Mouse (Mus musculus): ENCODE data around the gene Hspb8. TPM values are rescaled to one million over a fixed set of nuclear protein-coding genes. Genes with fewer than 3 reads are reported as not detected.
"Not testable (repeated sequence)": the region's sequence is repeated elsewhere in the genome, so short reads cannot be mapped to it uniquely, and the experiment has no call there.

Gene Hspb8
- polyA plus RNA-seq, 1 experiment from 2014 or later, result 5.0 TPM

GRCm38 (mm10) chr5:116434976-116435850 is 12.5 kb upstream of the Hspb8 start:
- no peak for TF ChIP-seq CTCF (IDR thresholded peaks at IDR 0.05; ENCODE audit: low read depth)
- ATAC-seq (replicated peaks; ENCODE audit: low FRiP score, low read depth), result no peak
- H3K36me3 ChIP-seq (ENCODE audit: insufficient read depth, low read length), result no peaks in the 10 kb centered on the region
- no peak overlapping the region for H3K9ac ChIP-seq (ENCODE audit: low read depth, low read length)
- no peaks in the 10 kb centered on the region for H3K27me3 ChIP-seq (ENCODE audit: insufficient read depth, low read length)
- no peak overlapping the region for H3K27ac ChIP-seq
- no peak overlapping the region for H3K4me2 ChIP-seq (ENCODE audit: low read length)
- no peaks in the 10 kb centered on the region for H3K4me1 ChIP-seq (replicated peaks; ENCODE audit: insufficient read depth, low read length)
- no peaks in the 10 kb centered on the region for H3K9me3 ChIP-seq (replicated peaks; ENCODE audit: low read length)
- no peak overlapping the region for H3K4me3 ChIP-seq (replicated peaks; ENCODE audit: low read depth, low read length)
- DNase-seq (ENCODE audit: low spot score), result peak; percentile 16
- 55% methylated on average over 13 of the region's 13 CpGs for WGBS

- Histone ChIP-seq H3K27ac (no peak overlapping the region), H3K27me3 (ENCODE audit: insufficient read depth, low read length) (no peaks in the 10 kb centered on the region), H3K36me3 (ENCODE audit: insufficient read depth, low read length) (no peaks in the 10 kb centered on the region), H3K4me1 (replicated peaks; ENCODE audit: insufficient read depth, low read length) (no peaks in the 10 kb centered on the region), H3K4me3 (replicated peaks; ENCODE audit: low read depth, low read length) (no peak overlapping the region), H3K4me2 (ENCODE audit: low read length) (no peak overlapping the region), H3K9me3 (replicated peaks; ENCODE audit: low read length) (no peaks in the 10 kb centered on the region), H3K9ac (ENCODE audit: low read depth, low read length) (no peak overlapping the region)
- TF ChIP-seq CTCF (IDR thresholded peaks at IDR 0.05; ENCODE audit: low read depth), result no peak
- WGBS, result 52% methylated on average over 7 of the region's 7 CpGs
- no peak for ATAC-seq (replicated peaks; ENCODE audit: low FRiP score, low read depth)
- no peak for DNase-seq (ENCODE audit: low spot score)
These were observed 10.2 kb upstream of the Hspb8 start for GRCm38 (mm10) chr5:116432871-116433270.

- Histone ChIP-seq H3K36me3 (ENCODE audit: insufficient read depth, low read length) (no peaks in the 10 kb centered on the region), H3K4me1 (replicated peaks; ENCODE audit: insufficient read depth, low read length) (peaks cover 11% of the 10 kb centered on the region), H3K27ac (no peak overlapping the region), H3K9me3 (replicated peaks; ENCODE audit: low read length) (no peaks in the 10 kb centered on the region), H3K27me3 (ENCODE audit: insufficient read depth, low read length) (no peaks in the 10 kb centered on the region), H3K4me3 (replicated peaks; ENCODE audit: low read depth, low read length) (no peak overlapping the region), H3K4me2 (ENCODE audit: low read length) (no peak overlapping the region), H3K9ac (ENCODE audit: low read depth, low read length) (no peak overlapping the region)
- no peak for ATAC-seq (replicated peaks; ENCODE audit: low FRiP score, low read depth)
- TF ChIP-seq CTCF (IDR thresholded peaks at IDR 0.05; ENCODE audit: low read depth), result no peak
- no peak for DNase-seq (ENCODE audit: low spot score)
- 76% methylated on average over 2 of the region's 2 CpGs for WGBS
These were observed 4.0 kb upstream of the Hspb8 start for GRCm38 (mm10) chr5:116426701-116427100.

DNA sequence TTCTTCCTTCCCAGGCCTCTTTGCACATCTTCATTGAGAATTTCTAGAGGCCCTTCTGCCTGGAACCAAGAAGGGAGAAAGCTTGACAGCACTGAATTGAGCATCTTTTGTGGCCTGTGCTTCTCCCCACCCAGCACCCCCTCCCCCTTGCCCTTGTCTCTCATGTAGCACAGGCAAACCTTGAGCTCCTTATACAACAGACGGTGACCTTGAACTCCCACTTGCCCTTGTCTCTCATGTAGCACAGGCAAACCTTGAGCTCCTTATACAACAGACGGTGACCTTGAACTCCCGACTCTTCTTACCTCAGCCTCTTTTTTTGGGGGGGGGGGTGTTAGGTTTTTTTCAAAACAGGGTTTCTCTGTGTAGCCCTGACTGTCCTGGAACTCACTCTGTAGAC is 3.0 kb upstream of the Hspb8 start:
- not testable (repeated sequence) for H3K27ac ChIP-seq; DNase-seq (ENCODE audit: low spot score); H3K4me3 ChIP-seq (replicated peaks; ENCODE audit: low read depth, low read length); H3K4me2 ChIP-seq (ENCODE audit: low read length); ATAC-seq (replicated peaks; ENCODE audit: low FRiP score, low read depth); H3K9me3 ChIP-seq (replicated peaks; ENCODE audit: low read length); H3K36me3 ChIP-seq (ENCODE audit: insufficient read depth, low read length); H3K27me3 ChIP-seq (ENCODE audit: insufficient read depth, low read length); H3K9ac ChIP-seq (ENCODE audit: low read depth, low read length)
- WGBS, result 58% methylated on average over 3 of the region's 3 CpGs
- H3K4me1 ChIP-seq (replicated peaks; ENCODE audit: insufficient read depth, low read length), result peaks cover 11% of the 10 kb centered on the region

DNA sequence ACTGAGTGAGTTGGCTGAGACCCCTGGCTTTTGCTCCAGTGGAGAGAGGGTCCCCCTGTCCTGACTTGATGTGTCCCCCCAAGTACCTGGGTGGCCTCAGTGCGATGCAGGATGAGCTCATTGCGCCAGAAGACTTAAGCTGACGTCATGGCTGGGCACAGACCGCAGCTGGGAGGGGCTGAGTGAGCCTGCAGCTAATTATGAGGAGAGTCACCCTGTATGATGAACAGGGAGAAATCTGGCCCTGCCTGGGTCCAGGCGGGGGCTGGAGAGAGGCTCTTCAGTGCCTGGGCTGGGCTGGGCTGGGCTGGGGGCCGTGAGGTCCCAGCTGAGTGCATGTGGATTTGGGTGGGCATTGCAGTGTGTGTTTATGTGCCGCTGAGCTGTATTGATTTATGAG is 2.6 kb upstream of the Hspb8 start:
- peaks cover 11% of the 10 kb centered on the region for H3K4me1 ChIP-seq (replicated peaks; ENCODE audit: insufficient read depth, low read length)
- no peaks in the 10 kb centered on the region for H3K9me3 ChIP-seq (replicated peaks; ENCODE audit: low read length)
- no peak for DNase-seq (ENCODE audit: low spot score)
- ATAC-seq (replicated peaks; ENCODE audit: low FRiP score, low read depth), result no peak
- H3K36me3 ChIP-seq (ENCODE audit: insufficient read depth, low read length), result no peaks in the 10 kb centered on the region
- no peak for TF ChIP-seq CTCF (IDR thresholded peaks at IDR 0.05; ENCODE audit: low read depth)
- H3K9ac ChIP-seq (ENCODE audit: low read depth, low read length), result no peak overlapping the region
- no peaks in the 10 kb centered on the region for H3K27me3 ChIP-seq (ENCODE audit: insufficient read depth, low read length)
- no peak overlapping the region for H3K4me3 ChIP-seq (replicated peaks; ENCODE audit: low read depth, low read length)
- WGBS, result 55% methylated on average over 7 of the region's 7 CpGs
- no peak overlapping the region for H3K4me2 ChIP-seq (ENCODE audit: low read length)
- H3K27ac ChIP-seq, result no peak overlapping the region

DNA sequence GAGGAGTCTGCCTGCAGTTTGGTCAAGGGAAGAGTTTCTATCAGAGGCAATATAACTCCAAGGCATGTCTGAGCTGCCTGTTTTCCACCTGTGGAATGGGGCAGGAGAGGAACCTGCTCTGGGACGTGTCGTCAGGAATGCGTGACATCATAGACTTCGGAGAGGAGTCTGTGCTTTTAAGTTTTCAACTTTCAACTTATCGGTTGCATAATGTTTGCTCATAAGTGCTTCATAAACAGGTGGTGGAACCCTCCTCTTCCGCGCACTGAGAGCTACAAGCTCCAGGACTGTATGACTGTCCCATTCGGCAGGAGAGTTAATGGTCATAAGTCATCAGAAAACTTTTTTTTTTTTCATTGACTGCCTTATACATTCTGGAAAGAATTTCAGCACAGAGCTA is 1.1 kb upstream of the Hspb8 start:
- H3K27ac ChIP-seq, result no peak overlapping the region
- DNase-seq (ENCODE audit: low spot score), result no peak
- H3K9ac ChIP-seq (ENCODE audit: low read depth, low read length), result no peak overlapping the region
- TF ChIP-seq CTCF (IDR thresholded peaks at IDR 0.05; ENCODE audit: low read depth), result no peak
- WGBS, result 71% methylated on average over 8 of the region's 8 CpGs
- H3K27me3 ChIP-seq (ENCODE audit: insufficient read depth, low read length), result no peaks in the 10 kb centered on the region
- H3K4me2 ChIP-seq (ENCODE audit: low read length), result no peak overlapping the region
- H3K4me3 ChIP-seq (replicated peaks; ENCODE audit: low read depth, low read length), result no peak overlapping the region
- peaks cover 11% of the 10 kb centered on the region for H3K4me1 ChIP-seq (replicated peaks; ENCODE audit: insufficient read depth, low read length)
- H3K9me3 ChIP-seq (replicated peaks; ENCODE audit: low read length), result no peaks in the 10 kb centered on the region
- no peak for ATAC-seq (replicated peaks; ENCODE audit: low FRiP score, low read depth)
- no peaks in the 10 kb centered on the region for H3K36me3 ChIP-seq (ENCODE audit: insufficient read depth, low read length)

Measured in kidney, postnatal 0 days (tissue).